Comparison of ENCODE assay signal across 27 mouse cellular contexts in the genomic region with DNA sequence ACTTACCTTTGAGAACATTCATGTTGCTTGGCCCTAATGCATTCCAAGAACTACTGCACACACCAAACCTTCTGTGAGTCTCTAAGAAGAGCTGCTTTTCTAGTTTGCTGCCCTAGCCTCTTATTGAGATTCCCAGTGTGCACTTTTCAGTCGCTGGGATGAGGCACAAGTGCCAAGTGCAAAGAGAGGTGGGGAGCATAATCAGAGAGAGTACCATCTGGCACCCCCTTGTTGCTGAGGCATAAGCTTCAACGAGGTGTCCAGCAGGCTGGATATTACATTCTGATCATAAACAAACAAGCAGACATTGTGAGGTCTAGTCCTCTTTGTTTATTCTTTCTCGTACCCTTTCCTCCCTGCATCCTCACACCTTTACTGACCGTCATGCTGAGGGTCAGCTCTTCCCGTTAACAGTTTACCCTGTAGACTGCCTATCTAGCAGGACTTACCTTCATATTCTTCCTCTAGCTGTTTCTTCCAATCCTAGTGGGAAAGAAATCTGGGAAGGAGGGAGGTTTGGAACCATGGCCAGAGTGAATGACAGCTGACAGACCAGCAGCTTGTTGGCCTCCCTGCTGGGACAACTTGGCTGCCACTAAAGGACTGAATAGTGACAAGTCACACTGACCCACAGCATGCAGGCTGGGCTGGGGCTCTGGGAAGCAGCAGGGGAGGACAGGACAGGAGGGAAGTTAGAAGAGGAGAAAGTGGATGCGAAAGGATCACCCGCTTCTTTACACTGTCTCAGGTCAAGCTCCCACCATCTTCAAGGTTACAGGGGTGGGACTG. TPM values are rescaled to one million over a fixed set of nuclear protein-coding genes. Genes with fewer than 3 reads are reported as not detected.
DNase-seq lines count a peak whose midpoint lies in the region; ATAC-seq and TF ChIP-seq lines count a peak whose summit lies in the region.
"Had no signal": no experiment of that assay in that cellular context is flagged by ENCODE, and none has a peak within 500 bp of the region (broad histone marks: within the 10 kb centered on the region; RNA-seq: fewer than 3 reads in every experiment).

No protein-coding gene starts in this region.

- H3K4me1 ChIP-seq in hindbrain, postnatal 0 days (ENCODE audit: insufficient read depth, low read length): no peaks in the 10 kb centered on the region
- H3K4me1 ChIP-seq in hindbrain, embryonic 11.5 days (replicated peaks; ENCODE audit: control insufficient read depth, insufficient read depth, low read length): no peaks in the 10 kb centered on the region
- H3K4me1 ChIP-seq in forebrain, embryonic 10.5 days: peaks cover 38% of the 10 kb centered on the region
- H3K4me1 ChIP-seq: forebrain, embryonic 13.5 days; midbrain, embryonic 12.5 days had no signal

- no peaks in the 10 kb centered on the region for H3K36me3 ChIP-seq in hindbrain, postnatal 0 days (ENCODE audit: insufficient read depth, low read length)
- H3K36me3 ChIP-seq in hindbrain, embryonic 11.5 days (ENCODE audit: control insufficient read depth, insufficient read depth, low read length): no peaks in the 10 kb centered on the region
- no peaks in the 10 kb centered on the region for H3K36me3 ChIP-seq in forebrain, embryonic 10.5 days (replicated peaks)
- H3K36me3 ChIP-seq: hindbrain, embryonic 12.5 days; lung, embryonic 15.5 days; midbrain, embryonic 12.5 days had no signal

- H3K27me3 ChIP-seq in hindbrain, postnatal 0 days (ENCODE audit: insufficient read depth, low read length): peaks cover 5% of the 10 kb centered on the region; the same call in 1 of the 2 replicates
- H3K27me3 ChIP-seq in hindbrain, embryonic 11.5 days (ENCODE audit: control insufficient read depth, insufficient read depth, low read length): peaks cover 30% of the 10 kb centered on the region
- H3K27me3 ChIP-seq in forebrain, embryonic 10.5 days (ENCODE audit: poor library complexity, severe bottlenecking): peaks cover 99% of the 10 kb centered on the region

- 0 out of 2 replicates have a peak overlapping the region, but pooled peaks have one; percentile 62 for H3K4me2 ChIP-seq in hindbrain, postnatal 0 days (ENCODE audit: low read depth, low read length)
- no peak overlapping the region for H3K4me2 ChIP-seq in hindbrain, embryonic 11.5 days (replicated peaks; ENCODE audit: low read depth, low read length)
- H3K4me2 ChIP-seq: forebrain, embryonic 13.5 days; lung, embryonic 15.5 days had no signal

- no peaks in the 10 kb centered on the region for H3K9me3 ChIP-seq in hindbrain, postnatal 0 days (ENCODE audit: low read length)
- no peaks in the 10 kb centered on the region for H3K9me3 ChIP-seq in hindbrain, embryonic 11.5 days (ENCODE audit: control insufficient read depth, low read length)
- H3K9me3 ChIP-seq in forebrain, embryonic 10.5 days: no peaks in the 10 kb centered on the region
- H3K9me3 ChIP-seq: forebrain, embryonic 13.5 days; hindbrain, embryonic 12.5 days; lung, embryonic 15.5 days; midbrain, embryonic 12.5 days had no signal

- TF ChIP-seq CTCF in hindbrain, postnatal 0 days (IDR thresholded peaks at IDR 0.05; ENCODE audit: low read depth): no peak

- DNase-seq in hindbrain, postnatal 0 days (ENCODE audit: low spot score): no peak
- DNase-seq in hindbrain, embryonic 11.5 days (ENCODE audit: low spot score): no peak
- peak; percentile 18 for DNase-seq in R1 (ENCODE audit: low read depth, low spot score)
- DNase-seq in cerebellum, adult 11 months: peak; percentile 43
- DNase-seq in cerebellum, postnatal 10 days: peak; percentile 67 to 82
- DNase-seq in adrenal gland, adult (ENCODE audit: inconsistent age in 2 of 2, low spot score in 1 of 2): no peak
- no peak for DNase-seq in forebrain, embryonic 10.5 days (ENCODE audit: extremely low spot score, low spot score)
- DNase-seq: B cell, adult 2 months; gastrocnemius, postnatal 10 days; heart, adult 18-20 months; spleen, adult 18-20 months; thymus, adult 2 months had no signal

- 56% methylated on average over 7 of the region's 7 CpGs for WGBS in hindbrain, postnatal 0 days
- WGBS in hindbrain, embryonic 11.5 days: 46% methylated on average over 7 of the region's 7 CpGs
- 40% methylated on average over 7 of the region's 7 CpGs for WGBS in forebrain, embryonic 10.5 days

- ATAC-seq in hindbrain, postnatal 0 days: no peak
- ATAC-seq in hindbrain, embryonic 11.5 days (ENCODE audit: low FRiP score): no peak
- ATAC-seq: forebrain, embryonic 13.5 days; intestine, embryonic 16.5 days had no signal

- H3K4me3 ChIP-seq in hindbrain, postnatal 0 days (ENCODE audit: low read length): no peak overlapping the region
- no peak overlapping the region for H3K4me3 ChIP-seq in hindbrain, embryonic 11.5 days (ENCODE audit: low read depth, low read length)
- no peak overlapping the region for H3K4me3 ChIP-seq in forebrain, embryonic 10.5 days
- H3K4me3 ChIP-seq: forebrain, embryonic 13.5 days; hindbrain, embryonic 12.5 days; lung, embryonic 15.5 days; midbrain, embryonic 12.5 days; myocyte had no signal

- no peak overlapping the region for H3K9ac ChIP-seq in hindbrain, postnatal 0 days (replicated peaks; ENCODE audit: low read length)
- H3K9ac ChIP-seq in hindbrain, embryonic 11.5 days (ENCODE audit: low read depth, low read length): no peak overlapping the region
- H3K9ac ChIP-seq: forebrain, embryonic 13.5 days; hindbrain, embryonic 12.5 days; liver, embryonic 14.5 days; lung, embryonic 15.5 days; midbrain, embryonic 12.5 days had no signal

- no peak overlapping the region for H3K27ac ChIP-seq in hindbrain, postnatal 0 days
- no peak overlapping the region for H3K27ac ChIP-seq in hindbrain, embryonic 11.5 days (ENCODE audit: low read depth, low read length)
- no peak overlapping the region for H3K27ac ChIP-seq in forebrain, embryonic 10.5 days
- H3K27ac ChIP-seq: forebrain, embryonic 13.5 days; hindbrain, embryonic 12.5 days; liver, embryonic 14.5 days; lung, embryonic 15.5 days; macrophage; midbrain, embryonic 12.5 days had no signal

RNA-seq across cellular contexts. Expression of a gene that starts 2.6 kb away (rescaled TPM):
- 32.5 and 38.7 TPM in 2 replicates for total RNA-seq in hindbrain, postnatal 0 days (2014; rRNA removed)
- polyA plus RNA-seq in hindbrain, postnatal 0 days (2015; fragmentation: Nextera tagmentation; extraction: Ambion mirVana): 5.8 and 6.7 TPM in 2 replicates
- polyA plus RNA-seq in hindbrain, embryonic 11.5 days (2014; fragmentation: Nextera tagmentation; extraction: Ambion mirVana): 9.7 and 11.8 TPM in 2 replicates
- polyA plus RNA-seq in forebrain, embryonic 10.5 days (2016; fragmentation: Nextera tagmentation; extraction: Ambion mirVana): 11.3 and 12.1 TPM in 2 replicates

RNA-seq across cellular contexts. Expression of a gene that starts 57.3 kb away (rescaled TPM):
- 1.8 TPM in 1 of 2 replicates, not detected in the other for total RNA-seq in hindbrain, postnatal 0 days (2014; rRNA removed)
- polyA plus RNA-seq in hindbrain, postnatal 0 days (2015; fragmentation: Nextera tagmentation; extraction: Ambion mirVana): 0.10 TPM in 1 of 2 replicates, not detected in the other
- polyA plus RNA-seq in hindbrain, embryonic 11.5 days (2014; fragmentation: Nextera tagmentation; extraction: Ambion mirVana): 0.10 TPM in 1 of 2 replicates, not detected in the other
- polyA plus RNA-seq in forebrain, embryonic 10.5 days (2016; fragmentation: Nextera tagmentation; extraction: Ambion mirVana): 0.16 TPM in 1 of 2 replicates, not detected in the other
- total RNA-seq: adrenal gland, adult 18-20 months; common myeloid progenitor, adult 5-6 weeks; gastrocnemius, postnatal 10 days; heart, adult 18-20 months; left cerebral cortex, postnatal 14 days had no signal
- polyA plus RNA-seq: forebrain, embryonic 13.5 days; frontal cortex, adult 2 months; large intestine, adult 2 months; macrophage; myocyte; neural tube, embryonic 14.5 days had no signal

RNA-seq across cellular contexts. Expression of a gene that starts 57.5 kb away (rescaled TPM):
- total RNA-seq in hindbrain, postnatal 0 days (2014; rRNA removed): 0.05 TPM in 1 of 2 replicates, not detected in the other
- not detected in 2 replicates for polyA plus RNA-seq in hindbrain, postnatal 0 days (2015; fragmentation: Nextera tagmentation; extraction: Ambion mirVana)
- polyA plus RNA-seq in hindbrain, embryonic 11.5 days (2014; fragmentation: Nextera tagmentation; extraction: Ambion mirVana): not detected in 2 replicates
- polyA plus RNA-seq in forebrain, embryonic 10.5 days (2016; fragmentation: Nextera tagmentation; extraction: Ambion mirVana): not detected in 2 replicates
- total RNA-seq: adrenal gland, adult 18-20 months; gastrocnemius, postnatal 10 days; heart, adult 18-20 months; left cerebral cortex, postnatal 14 days had no signal
- polyA plus RNA-seq: embryonic facial prominence, embryonic 11.5 days; forebrain, embryonic 13.5 days; hindbrain, embryonic 12.5 days; large intestine, adult 2 months; macrophage; myocyte; neural tube, embryonic 14.5 days had no signal

Comparison
In these comparisons a context has a peak if more than half of its experiments do, and no peak if none do; other contexts are left out.
1. DNase-seq: peak in R1 (single experiment), cerebellum, adult 11 months (single experiment) and cerebellum, postnatal 10 days (2 of 2); none in hindbrain, postnatal 0 days (single experiment), hindbrain, embryonic 11.5 days (single experiment), adrenal gland, adult (0 of 2) and forebrain, embryonic 10.5 days (single experiment).